Mouse (Mus musculus) frontal cortex, adult (tissue): ENCODE data around the gene Synpo2l.
"Not testable (repeated sequence)": the region's sequence is repeated elsewhere in the genome, so short reads cannot be mapped to it uniquely, and the experiment has no call there.

Source experiments
- ATAC-seq: cut with Nextera tagmentation; 2 replicates; pipeline ENCODE4 v1.9.2; 2017; ENCODE audit warnings: mild to moderate bottlenecking, moderate library complexity, mixed read lengths; ENCODE audit not compliant: low TSS enrichment

Gene Synpo2l

GRCm38 (mm10) chr14:20640644-20641437, 27.3 kb downstream of the Synpo2l start, which contains the start of gene Usp54:
Gene Usp54 (minus strand): TSS chr14:20641063.
- ATAC-seq: peak; percentile 99

DNA sequence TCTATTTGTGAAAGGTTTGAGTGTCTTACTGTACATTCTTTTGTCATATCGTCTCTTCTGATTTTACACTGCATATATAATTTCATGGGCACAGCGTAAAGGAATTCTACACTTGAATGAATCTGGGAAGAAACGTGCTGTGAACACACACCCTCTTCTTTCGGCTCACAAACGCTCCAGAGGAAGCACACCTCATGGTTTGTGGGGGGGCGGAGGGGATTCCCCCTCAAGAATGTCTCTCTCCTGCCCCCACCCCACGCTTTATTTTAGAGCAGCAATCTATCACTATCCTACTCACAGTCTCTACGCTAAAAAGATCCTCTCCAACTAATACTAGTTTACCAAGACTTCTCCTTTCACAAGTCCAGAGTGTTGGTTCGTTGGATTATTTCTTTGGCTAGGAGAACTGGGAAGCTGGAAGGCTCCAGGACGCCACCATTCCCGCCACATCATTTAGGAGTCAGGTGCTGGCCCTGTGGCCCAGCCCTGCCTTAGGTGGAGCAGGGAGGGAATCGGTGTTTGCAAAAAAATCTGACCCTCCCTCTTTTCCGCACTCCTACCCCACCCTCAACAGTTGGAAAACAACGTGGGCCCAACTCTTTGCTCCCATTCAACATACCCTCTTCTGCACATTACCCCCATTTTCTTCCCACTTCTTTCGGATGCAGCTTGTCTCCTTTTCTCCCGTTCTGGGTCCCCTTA, 28.1 kb downstream of the Synpo2l start:
- peak; percentile 13 for ATAC-seq

- no peak for ATAC-seq
Measured at GRCm38 (mm10) chr14:20638702-20639101, 29.5 kb downstream of the Synpo2l start.

- ATAC-seq: no peak
Measured at GRCm38 (mm10) chr14:20637818-20638574, 30.2 kb downstream of the Synpo2l start.

- not testable (repeated sequence) for ATAC-seq
Measured at GRCm38 (mm10) chr14:20636968-20637367, 31.2 kb downstream of the Synpo2l start.

GRCm38 (mm10) chr14:20635546-20635945, 32.6 kb downstream of the Synpo2l start:
- no peak for ATAC-seq

DNA sequence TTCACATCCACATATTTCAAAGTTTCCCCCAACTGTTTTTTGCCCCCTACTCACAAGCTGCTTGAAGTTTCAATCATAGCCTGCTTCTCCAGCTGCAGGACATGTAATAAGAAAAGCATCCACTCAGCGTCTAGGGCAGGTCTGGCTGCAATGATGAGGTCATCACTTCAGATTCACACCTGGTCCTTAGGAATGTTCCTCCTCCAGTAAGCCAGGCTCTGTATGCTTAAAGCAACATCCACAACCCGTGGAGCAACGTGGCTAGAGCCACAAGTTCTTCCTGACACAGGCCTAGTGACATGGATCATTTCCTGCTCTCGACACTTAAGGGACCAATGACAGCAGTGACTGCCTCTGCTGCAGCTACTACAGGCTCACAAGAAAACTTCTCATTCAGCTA, 36.9 kb downstream of the Synpo2l start:
- ATAC-seq: no peak

- ATAC-seq: no peak
Measured at GRCm38 (mm10) chr14:20626971-20627370, 41.2 kb downstream of the Synpo2l start.

DNA sequence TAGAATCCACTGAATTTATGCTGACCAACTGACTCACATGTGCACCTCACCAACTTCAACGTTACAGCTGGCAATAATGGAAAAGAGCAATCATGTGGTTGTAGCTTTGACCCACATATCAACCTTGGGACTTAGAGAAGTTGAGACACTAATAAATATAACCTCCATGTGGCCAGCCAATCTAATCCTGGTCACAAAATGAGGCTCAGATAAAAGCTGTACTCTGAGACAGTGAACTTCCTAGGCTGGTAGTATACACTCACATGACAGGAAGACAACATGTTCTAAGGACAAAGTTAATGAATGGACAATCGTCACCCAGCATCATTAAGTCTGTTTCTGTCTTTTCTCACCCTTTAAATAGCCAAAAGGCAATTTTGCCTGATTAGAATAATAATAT, 41.7 kb downstream of the Synpo2l start:
- ATAC-seq: no peak

GRCm38 (mm10) chr14:20622907-20623306, 45.2 kb downstream of the Synpo2l start:
- ATAC-seq: no peak

- ATAC-seq: no peak
Measured at GRCm38 (mm10) chr14:20622412-20622811, 45.7 kb downstream of the Synpo2l start.

- ATAC-seq: peak; percentile 27; the same call in 1 of the 2 replicates
Measured at GRCm38 (mm10) chr14:20621903-20622302, 46.3 kb downstream of the Synpo2l start.

- 0 out of 2 replicates have a peak, but pooled peaks have one; percentile 43 for ATAC-seq
Measured at GRCm38 (mm10) chr14:20619131-20619530, 49.0 kb downstream of the Synpo2l start.

GRCm38 (mm10) chr14:20618211-20618610, 49.9 kb downstream of the Synpo2l start:
- peak; percentile 45; the same call in 1 of the 2 replicates for ATAC-seq

GRCm38 (mm10) chr14:20616421-20616820, 51.7 kb downstream of the Synpo2l start:
- ATAC-seq: no peak; the same call in 1 of the 2 replicates

GRCm38 (mm10) chr14:20615075-20615474, 53.1 kb downstream of the Synpo2l start:
- ATAC-seq: no peak

DNA sequence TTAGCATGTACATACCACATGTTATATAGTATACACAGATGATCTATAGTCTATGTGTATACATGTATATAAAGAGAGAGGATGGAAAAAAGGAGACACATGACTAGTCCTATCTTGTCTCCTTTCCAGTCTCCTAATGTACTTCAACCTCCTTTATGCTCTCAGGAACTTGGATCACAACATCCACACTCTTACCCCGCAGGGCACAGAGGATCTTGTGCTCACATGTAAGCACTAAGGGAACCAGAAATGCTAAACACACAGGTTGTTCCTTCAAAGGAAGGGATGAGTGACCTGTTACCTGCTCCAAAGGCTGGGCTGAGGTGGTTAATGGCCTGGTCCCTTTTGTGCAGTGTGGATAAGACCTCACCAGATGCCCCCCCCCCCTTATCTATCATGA, 55.3 kb downstream of the Synpo2l start:
- no peak for ATAC-seq

GRCm38 (mm10) chr14:20610146-20610545, 58.0 kb downstream of the Synpo2l start:
- ATAC-seq: no peak

- ATAC-seq: no peak
Measured at GRCm38 (mm10) chr14:20609519-20609918, 58.6 kb downstream of the Synpo2l start.
